Mouse (Mus musculus): ENCODE results near the gene Ikzf1. TPM values are rescaled to one million over a fixed set of nuclear protein-coding genes. Genes with fewer than 3 reads are reported as not detected.

Gene Ikzf1
- polyA plus RNA-seq, 1 experiment, result 1.0 TPM

GRCm38 (mm10) chr11:11694472-11695177, 9.8 kb downstream of the Ikzf1 start:
- Histone ChIP-seq H3K4me3 (ENCODE audit: insufficient read depth, poor library complexity, severe bottlenecking) (no peak overlapping the region), H3ac (ENCODE audit: control insufficient read depth, insufficient read length, low read depth) (no peak overlapping the region), H3K27me3 (ENCODE audit: control insufficient read depth, insufficient read depth, insufficient read length) (no peaks in the 10 kb centered on the region), H3K79me2 (ENCODE audit: control insufficient read depth, insufficient read depth) (no peaks in the 10 kb centered on the region), H3K36me3 (ENCODE audit: control insufficient read depth, insufficient read depth) (no peaks in the 10 kb centered on the region), H3K79me3 (ENCODE audit: low read depth) (no peaks in the 10 kb centered on the region)
- TF ChIP-seq MAX (IDR thresholded peaks at IDR 0.05), result no peak
- no peak for TF ChIP-seq MYOG (IDR thresholded peaks at IDR 0.05; ENCODE audit: control insufficient read depth, extremely low read depth, insufficient read length)
- no peak for TF ChIP-seq USF1 (IDR thresholded peaks at IDR 0.05; ENCODE audit: low read depth)
- no peak for TF ChIP-seq FOSL1 (IDR thresholded peaks at IDR 0.05; ENCODE audit: insufficient read depth, low read length, poor library complexity, severe bottlenecking)
- no peak for TF ChIP-seq MYOD1 (IDR thresholded peaks at IDR 0.05; ENCODE audit: control insufficient read depth, insufficient read length, low read depth)
- TF ChIP-seq CEBPB (IDR thresholded peaks at IDR 0.05; ENCODE audit: low read depth), result no peak
- TF ChIP-seq CTCF (IDR thresholded peaks at IDR 0.05; ENCODE audit: control insufficient read depth, insufficient read depth, insufficient read length), result no peak

- TF ChIP-seq MYOG (IDR thresholded peaks at IDR 0.05; ENCODE audit: control insufficient read depth, extremely low read depth, insufficient read length), result no peak
- no peak overlapping the region for H3ac ChIP-seq (ENCODE audit: control insufficient read depth, insufficient read length, low read depth)
- no peaks in the 10 kb centered on the region for H3K27me3 ChIP-seq (ENCODE audit: control insufficient read depth, insufficient read depth, insufficient read length)
- H3K79me2 ChIP-seq (ENCODE audit: control insufficient read depth, insufficient read depth), result no peaks in the 10 kb centered on the region
- H3K79me3 ChIP-seq (ENCODE audit: low read depth), result no peaks in the 10 kb centered on the region
- H3K36me3 ChIP-seq (ENCODE audit: control insufficient read depth, insufficient read depth), result no peaks in the 10 kb centered on the region
- no peak overlapping the region for H3K4me3 ChIP-seq (ENCODE audit: insufficient read depth, poor library complexity, severe bottlenecking)
These were observed 10.5 kb downstream of the Ikzf1 start for GRCm38 (mm10) chr11:11695211-11695887.

GRCm38 (mm10) chr11:11695907-11696306, 11.1 kb downstream of the Ikzf1 start:
- no peaks in the 10 kb centered on the region for H3K27me3 ChIP-seq (ENCODE audit: control insufficient read depth, insufficient read depth, insufficient read length)
- no peaks in the 10 kb centered on the region for H3K79me3 ChIP-seq (ENCODE audit: low read depth)
- no peaks in the 10 kb centered on the region for H3K36me3 ChIP-seq (ENCODE audit: control insufficient read depth, insufficient read depth)
- H3ac ChIP-seq (ENCODE audit: control insufficient read depth, insufficient read length, low read depth), result no peak overlapping the region
- no peaks in the 10 kb centered on the region for H3K79me2 ChIP-seq (ENCODE audit: control insufficient read depth, insufficient read depth)
- TF ChIP-seq MYOG (IDR thresholded peaks at IDR 0.05; ENCODE audit: control insufficient read depth, extremely low read depth, insufficient read length), result no peak
- no peak for TF ChIP-seq CEBPB (IDR thresholded peaks at IDR 0.05; ENCODE audit: low read depth)
- TF ChIP-seq CTCF (IDR thresholded peaks at IDR 0.05; ENCODE audit: control insufficient read depth, insufficient read depth, insufficient read length), result no peak
- TF ChIP-seq USF1 (IDR thresholded peaks at IDR 0.05; ENCODE audit: low read depth), result no peak
- TF ChIP-seq FOSL1 (IDR thresholded peaks at IDR 0.05; ENCODE audit: insufficient read depth, low read length, poor library complexity, severe bottlenecking), result no peak
- no peak for TF ChIP-seq MAX (IDR thresholded peaks at IDR 0.05)
- TF ChIP-seq MYOD1 (IDR thresholded peaks at IDR 0.05; ENCODE audit: control insufficient read depth, insufficient read length, low read depth), result no peak
- no peak overlapping the region for H3K4me3 ChIP-seq (ENCODE audit: insufficient read depth, poor library complexity, severe bottlenecking)

GRCm38 (mm10) chr11:11696814-11697213, 12.0 kb downstream of the Ikzf1 start:
- no peaks in the 10 kb centered on the region for H3K27me3 ChIP-seq (ENCODE audit: control insufficient read depth, insufficient read depth, insufficient read length)
- H3K4me3 ChIP-seq (ENCODE audit: insufficient read depth, poor library complexity, severe bottlenecking), result no peak overlapping the region
- no peaks in the 10 kb centered on the region for H3K79me3 ChIP-seq (ENCODE audit: low read depth)
- no peaks in the 10 kb centered on the region for H3K79me2 ChIP-seq (ENCODE audit: control insufficient read depth, insufficient read depth)
- H3ac ChIP-seq (ENCODE audit: control insufficient read depth, insufficient read length, low read depth), result no peak overlapping the region
- no peaks in the 10 kb centered on the region for H3K36me3 ChIP-seq (ENCODE audit: control insufficient read depth, insufficient read depth)
- TF ChIP-seq FOSL1 (IDR thresholded peaks at IDR 0.05; ENCODE audit: insufficient read depth, low read length, poor library complexity, severe bottlenecking) (no peak), MAX (IDR thresholded peaks at IDR 0.05) (no peak), CEBPB (IDR thresholded peaks at IDR 0.05; ENCODE audit: low read depth) (no peak), MYOG (IDR thresholded peaks at IDR 0.05; ENCODE audit: control insufficient read depth, extremely low read depth, insufficient read length) (no peak), USF1 (IDR thresholded peaks at IDR 0.05; ENCODE audit: low read depth) (no peak), MYOD1 (IDR thresholded peaks at IDR 0.05; ENCODE audit: control insufficient read depth, insufficient read length, low read depth) (no peak), CTCF (IDR thresholded peaks at IDR 0.05; ENCODE audit: control insufficient read depth, insufficient read depth, insufficient read length) (no peak)

GRCm38 (mm10) chr11:11701378-11701777, 16.6 kb downstream of the Ikzf1 start:
- H3K27me3 ChIP-seq (ENCODE audit: control insufficient read depth, insufficient read depth, insufficient read length), result no peaks in the 10 kb centered on the region
- H3ac ChIP-seq (ENCODE audit: control insufficient read depth, insufficient read length, low read depth), result no peak overlapping the region
- H3K79me3 ChIP-seq (ENCODE audit: low read depth), result no peaks in the 10 kb centered on the region
- no peak overlapping the region for H3K4me3 ChIP-seq (ENCODE audit: insufficient read depth, poor library complexity, severe bottlenecking)
- no peaks in the 10 kb centered on the region for H3K36me3 ChIP-seq (ENCODE audit: control insufficient read depth, insufficient read depth)
- no peaks in the 10 kb centered on the region for H3K79me2 ChIP-seq (ENCODE audit: control insufficient read depth, insufficient read depth)
- TF ChIP-seq CEBPB (IDR thresholded peaks at IDR 0.05; ENCODE audit: low read depth), result no peak
- TF ChIP-seq MYOG (IDR thresholded peaks at IDR 0.05; ENCODE audit: control insufficient read depth, extremely low read depth, insufficient read length), result no peak

GRCm38 (mm10) chr11:11703776-11704175, 19.0 kb downstream of the Ikzf1 start:
- H3K79me2 ChIP-seq (ENCODE audit: control insufficient read depth, insufficient read depth), result no peaks in the 10 kb centered on the region
- no peaks in the 10 kb centered on the region for H3K27me3 ChIP-seq (ENCODE audit: control insufficient read depth, insufficient read depth, insufficient read length)
- TF ChIP-seq CTCF (IDR thresholded peaks at IDR 0.05; ENCODE audit: control insufficient read depth, insufficient read depth, insufficient read length) (no peak), MYOG (IDR thresholded peaks at IDR 0.05; ENCODE audit: control insufficient read depth, extremely low read depth, insufficient read length) (no peak), MAX (IDR thresholded peaks at IDR 0.05) (no peak), FOSL1 (IDR thresholded peaks at IDR 0.05; ENCODE audit: insufficient read depth, low read length, poor library complexity, severe bottlenecking) (no peak), MYOD1 (IDR thresholded peaks at IDR 0.05; ENCODE audit: control insufficient read depth, insufficient read length, low read depth) (no peak), USF1 (IDR thresholded peaks at IDR 0.05; ENCODE audit: low read depth) (no peak), CEBPB (IDR thresholded peaks at IDR 0.05; ENCODE audit: low read depth) (no peak)

More at GRCm38 (mm10) chr11:11703776-11704175, 19.0 kb downstream of the Ikzf1 start:
- H3K36me3 ChIP-seq (ENCODE audit: control insufficient read depth, insufficient read depth), result no peaks in the 10 kb centered on the region
- no peaks in the 10 kb centered on the region for H3K79me3 ChIP-seq (ENCODE audit: low read depth)
- no peak overlapping the region for H3K4me3 ChIP-seq (ENCODE audit: insufficient read depth, poor library complexity, severe bottlenecking)
- no peak overlapping the region for H3ac ChIP-seq (ENCODE audit: control insufficient read depth, insufficient read length, low read depth)

Measured in C2C12 (cell line).